Mouse (Mus musculus): ENCODE data around the gene Pik3cd. TPM values are rescaled to one million over a fixed set of nuclear protein-coding genes. Genes with fewer than 3 reads are reported as not detected.

Gene Pik3cd
- polyA plus RNA-seq, 1 experiment from 2014 or later = 3.8 TPM

- no peak overlapping the region for H3K4me2 ChIP-seq
- ATAC-seq (ENCODE audit: insufficient number of reproducible peaks, insufficient read depth, low FRiP score, low TSS enrichment, low read depth) = no peak
- H3K27me3 ChIP-seq = no peaks in the 10 kb centered on the region; the same call in 1 of the 2 replicates
- H3K4me1 ChIP-seq (replicated peaks) = peaks cover 44% of the 10 kb centered on the region
- H3K4me3 ChIP-seq (replicated peaks) = no peak overlapping the region
- no peaks in the 10 kb centered on the region for H3K9me3 ChIP-seq
- H3K27ac ChIP-seq = no peak overlapping the region
- H3K9ac ChIP-seq (replicated peaks) = no peak overlapping the region
- WGBS = 77% methylated on average over 3 of the region's 3 CpGs
- no peaks in the 10 kb centered on the region for H3K36me3 ChIP-seq
These were observed 97.9 kb downstream of the Pik3cd start for GRCm38 (mm10) chr4:149604518-149604917.

- no peak for ATAC-seq (ENCODE audit: insufficient number of reproducible peaks, insufficient read depth, low FRiP score, low TSS enrichment, low read depth)
- Histone ChIP-seq H3K27ac (no peak overlapping the region), H3K4me1 (replicated peaks) (peaks cover 37% of the 10 kb centered on the region), H3K36me3 (no peaks in the 10 kb centered on the region), H3K9me3 (no peaks in the 10 kb centered on the region), H3K4me3 (replicated peaks) (no peak overlapping the region), H3K4me2 (no peak overlapping the region), H3K27me3 (peaks cover 3% of the 10 kb centered on the region), H3K9ac (replicated peaks) (no peak overlapping the region)
- WGBS = 58% methylated on average over 1 of the region's 1 CpGs
These were observed 98.5 kb downstream of the Pik3cd start for GRCm38 (mm10) chr4:149603860-149604259.

- Histone ChIP-seq H3K27me3 (peaks cover 4% of the 10 kb centered on the region; the same call in 1 of the 2 replicates), H3K36me3 (no peaks in the 10 kb centered on the region), H3K27ac (no peak overlapping the region), H3K4me2 (no peak overlapping the region), H3K9me3 (no peaks in the 10 kb centered on the region), H3K4me1 (replicated peaks) (peaks cover 21% of the 10 kb centered on the region), H3K4me3 (replicated peaks) (no peak overlapping the region), H3K9ac (replicated peaks) (no peak overlapping the region)
- ATAC-seq (ENCODE audit: insufficient number of reproducible peaks, insufficient read depth, low FRiP score, low TSS enrichment, low read depth) = no peak
- 67% methylated on average over 7 of the region's 7 CpGs for WGBS
These were observed 100.1 kb downstream of the Pik3cd start for GRCm38 (mm10) chr4:149602236-149602635.

GRCm38 (mm10) chr4:149601484-149601883 is 100.9 kb downstream of the Pik3cd start:
- Histone ChIP-seq H3K4me2 (no peak overlapping the region), H3K9ac (replicated peaks) (no peak overlapping the region), H3K4me3 (replicated peaks) (no peak overlapping the region), H3K27ac (0 out of 2 replicates have a peak overlapping the region, but pooled peaks have one; percentile 35), H3K9me3 (no peaks in the 10 kb centered on the region), H3K27me3 (peaks cover 4% of the 10 kb centered on the region; the same call in 1 of the 2 replicates), H3K4me1 (replicated peaks) (peaks cover 14% of the 10 kb centered on the region), H3K36me3 (no peaks in the 10 kb centered on the region)
- 29% methylated on average over 4 of the region's 4 CpGs for WGBS
- ATAC-seq (ENCODE audit: insufficient number of reproducible peaks, insufficient read depth, low FRiP score, low TSS enrichment, low read depth) = no peak

- Histone ChIP-seq H3K36me3 (no peaks in the 10 kb centered on the region), H3K27ac (no peak overlapping the region), H3K9me3 (no peaks in the 10 kb centered on the region), H3K9ac (replicated peaks) (no peak overlapping the region), H3K27me3 (peaks cover 4% of the 10 kb centered on the region; the same call in 1 of the 2 replicates), H3K4me3 (replicated peaks) (no peak overlapping the region), H3K4me1 (replicated peaks) (peaks cover 14% of the 10 kb centered on the region), H3K4me2 (no peak overlapping the region)
- no peak for ATAC-seq (ENCODE audit: insufficient number of reproducible peaks, insufficient read depth, low FRiP score, low TSS enrichment, low read depth)
- WGBS = 79% methylated on average over 4 of the region's 4 CpGs
These were observed 102.2 kb downstream of the Pik3cd start for GRCm38 (mm10) chr4:149600130-149600529.

GRCm38 (mm10) chr4:149599549-149599948 is 102.8 kb downstream of the Pik3cd start:
- Histone ChIP-seq H3K4me1 (replicated peaks) (peaks cover 14% of the 10 kb centered on the region), H3K9me3 (no peaks in the 10 kb centered on the region), H3K4me3 (replicated peaks) (no peak overlapping the region), H3K9ac (replicated peaks) (no peak overlapping the region), H3K4me2 (no peak overlapping the region), H3K27me3 (peaks cover 4% of the 10 kb centered on the region; the same call in 1 of the 2 replicates), H3K27ac (no peak overlapping the region), H3K36me3 (no peaks in the 10 kb centered on the region)
- WGBS = 92% methylated on average over 6 of the region's 6 CpGs
- no peak for ATAC-seq (ENCODE audit: insufficient number of reproducible peaks, insufficient read depth, low FRiP score, low TSS enrichment, low read depth)

Small RNA genes within 50 kb of the gene (microRNA-seq; reads per million reads assigned to microRNA genes)
- gene Mir7023 = not detected

Other genes starting within 250 kb of the Pik3cd start
- gene Rbp7, start 247.6 kb downstream of the Pik3cd start, polyA plus RNA-seq (2016; fragmentation: Nextera tagmentation; extraction: Ambion mirVana) = not detected in 2 replicates
- gene Tmem274, start 225.2 kb downstream of the Pik3cd start, polyA plus RNA-seq (2016; fragmentation: Nextera tagmentation; extraction: Ambion mirVana) = 0.36 and 0.50 TPM in 2 replicates
- 10.9 and 11.0 TPM in 2 replicates for gene Nmnat1, start 217.4 kb downstream of the Pik3cd start, polyA plus RNA-seq (2016; fragmentation: Nextera tagmentation; extraction: Ambion mirVana)
- 58.1 and 62.3 TPM in 2 replicates for gene Lzic, start 217.3 kb downstream of the Pik3cd start, polyA plus RNA-seq (2016; fragmentation: Nextera tagmentation; extraction: Ambion mirVana)
- gene Ctnnbip1, start 184.3 kb downstream of the Pik3cd start, polyA plus RNA-seq (2016; fragmentation: Nextera tagmentation; extraction: Ambion mirVana) = 92.3 and 94.8 TPM in 2 replicates
- 64.3 and 65.3 TPM in 2 replicates for gene Clstn1, start 116.1 kb downstream of the Pik3cd start, polyA plus RNA-seq (2016; fragmentation: Nextera tagmentation; extraction: Ambion mirVana)
- 37.9 and 38.4 TPM in 2 replicates for gene Tmem201, start 35.5 kb upstream of the Pik3cd start, polyA plus RNA-seq (2016; fragmentation: Nextera tagmentation; extraction: Ambion mirVana)
- 27.6 and 33.5 TPM in 2 replicates for gene Slc25a33, start 71.7 kb upstream of the Pik3cd start, polyA plus RNA-seq (2016; fragmentation: Nextera tagmentation; extraction: Ambion mirVana)

Data from limb, embryonic 12.5 days (tissue).